Mouse (Mus musculus): Measurements from ENCODE around the gene Rimbp2. TPM values are rescaled to one million over a fixed set of nuclear protein-coding genes. Genes with fewer than 3 reads are reported as not detected.

Rimbp2 gene
- polyA plus RNA-seq, 1 experiment from 2014 or later = 0.05 TPM

DNA sequence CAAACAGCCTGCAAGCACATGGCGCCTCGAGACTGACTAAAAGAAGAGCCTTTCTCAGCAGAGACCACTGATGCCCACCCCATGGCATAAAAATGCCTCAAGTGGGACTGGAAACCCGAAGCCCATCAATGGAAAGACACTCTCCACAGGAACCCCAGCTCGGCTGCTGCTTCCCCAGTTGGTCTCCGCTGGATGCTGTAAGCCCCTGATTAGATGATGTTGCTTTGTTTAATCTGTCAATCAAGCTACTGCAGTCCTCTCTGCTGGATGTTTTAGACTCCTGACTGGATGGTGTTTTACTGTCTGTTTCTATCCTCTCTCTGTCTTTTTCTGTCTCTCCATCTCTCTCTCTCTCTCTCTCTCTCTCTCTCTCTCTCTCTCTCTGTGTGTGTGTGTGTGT is 33.2 kb downstream of the Rimbp2 start:
- WGBS = 60% methylated on average over 5 of the region's 5 CpGs
- no peak for ATAC-seq (ENCODE audit: insufficient number of reproducible peaks, low FRiP score, low TSS enrichment, low read depth)
- no peak overlapping the region for H3K4me2 ChIP-seq

DNA sequence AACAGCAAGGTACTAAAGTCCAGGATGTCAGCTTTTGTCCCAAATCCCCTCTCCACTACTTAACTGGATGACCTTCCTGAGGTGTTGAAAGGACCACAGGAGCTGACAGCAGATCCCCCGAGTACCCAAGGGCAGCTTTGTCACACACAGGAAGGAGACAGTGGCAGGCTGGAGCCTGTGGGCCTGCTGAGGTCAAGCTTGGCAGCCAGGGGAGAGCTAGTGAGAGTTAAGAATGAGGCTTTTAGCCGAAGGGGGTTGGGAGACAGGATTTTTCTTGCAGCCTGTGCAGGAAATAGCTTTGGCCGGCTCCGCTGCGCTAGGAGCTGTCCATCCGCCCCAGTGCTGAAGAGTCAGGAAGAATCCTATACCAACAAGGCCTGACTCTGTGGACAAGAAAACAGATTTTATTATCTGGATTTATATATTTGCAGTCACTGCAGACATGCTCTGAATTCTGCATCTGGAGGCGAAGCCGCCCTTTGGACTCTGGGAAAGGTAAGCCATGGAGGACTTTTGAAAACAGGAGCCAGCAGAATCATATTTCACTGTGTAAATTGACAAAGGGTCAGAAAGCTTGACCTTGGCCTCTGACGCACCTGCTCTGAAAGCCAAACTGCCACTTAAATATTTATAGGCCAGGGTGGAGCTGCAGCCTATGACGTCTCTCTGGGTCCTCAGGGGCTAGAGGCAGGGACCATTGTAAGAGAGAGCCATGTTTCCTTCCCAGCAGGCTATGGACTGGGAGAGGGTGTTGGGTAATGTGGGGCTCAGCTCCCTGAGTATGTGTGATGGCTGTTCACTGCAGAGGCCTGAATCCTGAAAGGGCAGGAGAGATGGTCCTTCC is 35.9 kb downstream of the Rimbp2 start:
- H3K9me3 ChIP-seq = no peaks in the 10 kb centered on the region
- 0 out of 2 replicates have a peak, but pooled peaks cover 3% of the 10 kb centered on the region for H3K4me1 ChIP-seq
- no peak for ATAC-seq (ENCODE audit: insufficient number of reproducible peaks, low FRiP score, low TSS enrichment, low read depth)
- H3K27ac ChIP-seq = no peak overlapping the region
- no peak overlapping the region for H3K9ac ChIP-seq
- no peak overlapping the region for H3K4me2 ChIP-seq
- WGBS = 2% methylated on average over 10 of the region's 10 CpGs
- H3K36me3 ChIP-seq = no peaks in the 10 kb centered on the region
- H3K4me3 ChIP-seq = no peak overlapping the region
- H3K27me3 ChIP-seq = no peaks in the 10 kb centered on the region

More for the DNA sequence above, 33.2 kb downstream of the Rimbp2 start:
- H3K9me3 ChIP-seq = no peaks in the 10 kb centered on the region
- no peak overlapping the region for H3K9ac ChIP-seq
- H3K27ac ChIP-seq = no peak overlapping the region
- 0 out of 2 replicates have a peak, but pooled peaks cover 3% of the 10 kb centered on the region for H3K4me1 ChIP-seq
- H3K27me3 ChIP-seq = no peaks in the 10 kb centered on the region
- H3K4me3 ChIP-seq = no peak overlapping the region
- no peaks in the 10 kb centered on the region for H3K36me3 ChIP-seq

DNA sequence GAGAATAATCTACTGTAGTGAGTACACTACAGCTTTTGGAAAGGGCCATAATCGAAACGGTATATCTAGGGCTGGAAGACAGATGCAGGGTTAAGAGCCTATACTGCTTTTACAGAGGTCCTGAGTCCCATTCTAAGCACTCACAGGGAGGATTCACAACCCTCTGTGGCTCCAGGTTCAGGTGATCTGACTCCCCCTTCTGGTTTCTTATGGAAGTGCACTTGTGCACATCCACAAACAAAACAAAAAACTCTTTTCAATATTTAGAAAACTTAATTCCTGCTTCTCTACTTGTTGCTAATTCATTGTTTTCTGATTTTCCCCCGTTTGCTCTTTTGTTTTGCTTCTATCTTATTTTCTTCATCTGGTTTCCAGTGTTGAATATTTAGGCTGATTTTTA is 39.5 kb downstream of the Rimbp2 start:
- Histone ChIP-seq H3K4me2 (no peak overlapping the region), H3K9ac (no peak overlapping the region), H3K27me3 (no peaks in the 10 kb centered on the region), H3K4me1 (0 out of 2 replicates have a peak, but pooled peaks cover 3% of the 10 kb centered on the region), H3K27ac (no peak overlapping the region), H3K4me3 (no peak overlapping the region), H3K36me3 (no peaks in the 10 kb centered on the region), H3K9me3 (no peaks in the 10 kb centered on the region)
- no peak for ATAC-seq (ENCODE audit: insufficient number of reproducible peaks, low FRiP score, low TSS enrichment, low read depth)
- WGBS = 76% methylated on average over 3 of the region's 3 CpGs

DNA sequence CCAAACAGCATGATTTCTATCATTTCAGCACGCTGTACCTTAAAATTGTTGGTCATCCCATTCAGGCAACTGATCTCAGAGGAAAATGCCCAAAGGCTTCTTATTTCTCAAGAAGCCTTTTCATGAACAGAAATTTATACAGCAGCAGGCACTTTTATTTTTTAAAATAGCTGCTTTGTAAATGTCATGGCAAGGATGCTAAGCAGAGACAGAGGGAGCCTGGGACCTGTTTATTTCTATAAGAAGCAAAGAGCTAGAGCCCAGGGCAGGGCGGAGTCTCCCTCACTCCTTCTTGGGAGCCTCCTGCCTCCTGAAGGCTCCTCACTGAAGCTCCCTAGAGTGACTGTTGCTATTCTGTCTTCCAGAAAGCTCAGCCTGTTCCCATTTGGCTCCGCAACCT is 40.9 kb downstream of the Rimbp2 start:
- Histone ChIP-seq H3K4me2 (no peak overlapping the region), H3K27ac (no peak overlapping the region), H3K9me3 (no peaks in the 10 kb centered on the region), H3K4me1 (0 out of 2 replicates have a peak, but pooled peaks cover under 1% of the 10 kb centered on the region), H3K36me3 (no peaks in the 10 kb centered on the region), H3K9ac (no peak overlapping the region), H3K27me3 (no peaks in the 10 kb centered on the region), H3K4me3 (no peak overlapping the region)
- no peak for ATAC-seq (ENCODE audit: insufficient number of reproducible peaks, low FRiP score, low TSS enrichment, low read depth)
- WGBS = 97% methylated on average over 3 of the region's 3 CpGs

DNA sequence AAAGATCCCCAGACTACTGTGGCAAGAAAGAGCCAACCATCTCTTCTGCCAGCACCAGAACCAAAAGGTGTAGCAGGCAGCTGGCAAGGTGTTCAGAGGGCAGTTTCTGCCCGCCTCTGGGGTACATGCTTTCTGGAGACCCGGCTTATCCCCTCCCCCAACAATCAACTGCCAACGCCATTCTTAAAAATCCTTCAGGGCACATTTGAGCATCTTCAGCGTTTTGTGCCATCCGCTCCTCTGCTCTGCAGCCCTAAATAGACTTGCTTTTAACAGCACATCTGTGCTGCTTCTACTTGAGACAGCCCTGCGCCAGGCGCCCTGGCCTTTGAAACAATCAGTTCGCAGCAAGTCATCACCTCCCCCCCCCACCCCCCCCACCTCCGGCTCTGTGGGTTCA is 41.7 kb downstream of the Rimbp2 start:
- Histone ChIP-seq H3K9me3 (no peaks in the 10 kb centered on the region), H3K9ac (no peak overlapping the region), H3K4me3 (no peak overlapping the region), H3K4me1 (no peaks in the 10 kb centered on the region), H3K27me3 (no peaks in the 10 kb centered on the region), H3K36me3 (no peaks in the 10 kb centered on the region), H3K4me2 (no peak overlapping the region), H3K27ac (no peak overlapping the region)
- ATAC-seq (ENCODE audit: insufficient number of reproducible peaks, low FRiP score, low TSS enrichment, low read depth) = no peak
- 68% methylated on average over 8 of the region's 9 CpGs for WGBS

DNA sequence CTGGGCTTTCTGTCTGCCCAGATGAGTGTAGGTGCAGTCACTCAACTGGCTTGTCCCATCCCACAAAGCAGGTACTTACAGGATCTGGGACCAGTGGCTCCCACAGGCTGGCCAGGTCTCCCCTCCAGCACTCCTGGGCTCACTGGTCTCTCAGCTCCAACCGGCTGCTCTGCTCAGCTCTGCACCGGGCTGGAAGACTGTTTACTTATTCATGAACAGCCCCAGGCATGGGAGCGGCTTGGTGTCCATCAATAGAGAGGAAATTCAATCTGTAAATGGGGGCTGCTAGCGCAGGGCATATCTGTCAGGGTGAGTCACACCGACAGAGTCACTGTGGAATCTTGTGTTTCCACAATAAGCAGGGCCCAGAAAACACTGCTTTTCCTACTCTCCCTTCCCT is 49.2 kb downstream of the Rimbp2 start:
- no peak overlapping the region for H3K4me3 ChIP-seq
- no peak overlapping the region for H3K4me2 ChIP-seq
- WGBS = 38% methylated on average over 5 of the region's 5 CpGs
- H3K4me1 ChIP-seq = no peaks in the 10 kb centered on the region
- H3K9ac ChIP-seq = no peak overlapping the region
- no peak for ATAC-seq (ENCODE audit: insufficient number of reproducible peaks, low FRiP score, low TSS enrichment, low read depth)
- no peaks in the 10 kb centered on the region for H3K36me3 ChIP-seq
- H3K9me3 ChIP-seq = no peaks in the 10 kb centered on the region
- no peaks in the 10 kb centered on the region for H3K27me3 ChIP-seq
- H3K27ac ChIP-seq = no peak overlapping the region

DNA sequence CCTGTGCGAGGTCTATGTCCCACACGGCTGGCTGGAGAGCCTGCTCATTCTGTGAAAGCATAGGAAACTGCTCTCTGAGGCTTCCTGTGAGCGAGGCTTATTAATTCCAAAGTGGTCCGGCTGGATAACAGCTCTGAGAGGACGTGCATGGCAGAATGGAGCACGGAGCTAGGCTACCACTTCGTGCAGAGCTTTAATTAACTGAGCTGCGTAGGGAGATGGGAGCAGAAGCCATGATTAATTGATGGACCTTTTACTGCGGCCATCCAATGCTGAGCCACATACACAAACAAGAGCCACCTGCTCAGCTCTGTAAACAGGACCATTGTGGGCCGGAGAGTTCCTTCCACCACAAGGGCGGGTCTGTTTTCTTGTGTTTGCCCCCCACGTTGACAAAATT is 50.2 kb downstream of the Rimbp2 start:
- 27% methylated on average over 12 of the region's 12 CpGs for WGBS
- no peak overlapping the region for H3K4me2 ChIP-seq
- no peaks in the 10 kb centered on the region for H3K9me3 ChIP-seq
- H3K4me1 ChIP-seq = no peaks in the 10 kb centered on the region
- no peak overlapping the region for H3K27ac ChIP-seq
- no peak overlapping the region for H3K9ac ChIP-seq
- H3K27me3 ChIP-seq = no peaks in the 10 kb centered on the region
- H3K4me3 ChIP-seq = no peak overlapping the region
- H3K36me3 ChIP-seq = no peaks in the 10 kb centered on the region
- ATAC-seq (ENCODE audit: insufficient number of reproducible peaks, low FRiP score, low TSS enrichment, low read depth) = no peak

DNA sequence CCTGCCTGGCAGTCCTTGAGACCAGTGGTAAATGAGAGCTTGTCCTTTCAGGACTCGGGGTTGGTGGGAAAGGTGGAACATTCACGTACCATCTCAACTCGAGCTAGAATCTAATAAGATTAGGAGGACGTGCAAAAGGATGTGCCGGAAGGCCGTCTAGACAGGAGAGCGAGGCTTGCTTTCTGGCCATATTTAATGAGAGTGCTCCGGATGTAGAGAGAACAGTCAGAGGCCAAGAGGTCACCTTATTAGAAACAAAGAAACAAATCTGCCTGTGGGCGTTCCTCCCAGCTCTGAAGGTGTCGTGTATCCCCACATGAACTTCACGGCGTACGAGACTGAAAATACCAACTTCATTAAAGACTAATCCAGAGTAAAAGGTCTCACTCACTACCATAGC is 53.3 kb downstream of the Rimbp2 start:
- no peak overlapping the region for H3K4me2 ChIP-seq
- H3K27me3 ChIP-seq = no peaks in the 10 kb centered on the region
- H3K9me3 ChIP-seq = no peaks in the 10 kb centered on the region
- WGBS = 15% methylated on average over 13 of the region's 13 CpGs
- H3K4me3 ChIP-seq = no peak overlapping the region
- no peak overlapping the region for H3K9ac ChIP-seq
- ATAC-seq (ENCODE audit: insufficient number of reproducible peaks, low FRiP score, low TSS enrichment, low read depth) = no peak
- H3K27ac ChIP-seq = no peak overlapping the region
- no peaks in the 10 kb centered on the region for H3K4me1 ChIP-seq
- H3K36me3 ChIP-seq = no peaks in the 10 kb centered on the region

DNA sequence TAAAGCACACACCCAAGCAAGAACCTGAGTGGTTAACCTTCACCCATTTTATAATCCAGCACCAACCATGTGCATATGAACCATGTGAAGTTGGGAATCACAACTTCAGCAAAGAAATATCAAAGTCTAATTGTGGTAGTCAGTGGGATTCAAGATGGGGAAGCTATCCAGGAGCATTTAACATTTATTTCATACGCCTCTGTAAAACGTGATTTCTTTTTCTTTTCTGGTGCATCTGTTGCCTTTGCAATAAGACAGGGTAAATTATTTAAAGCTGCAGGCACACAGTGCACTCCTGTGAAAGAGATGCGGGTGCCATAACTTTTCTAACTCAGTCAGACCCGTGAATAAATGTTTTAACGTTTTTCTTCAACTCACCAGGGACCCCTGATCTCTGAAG is 58.4 kb downstream of the Rimbp2 start:
- no peak overlapping the region for H3K4me3 ChIP-seq
- WGBS = 71% methylated on average over 5 of the region's 5 CpGs
- no peaks in the 10 kb centered on the region for H3K9me3 ChIP-seq
- no peak for ATAC-seq (ENCODE audit: insufficient number of reproducible peaks, low FRiP score, low TSS enrichment, low read depth)
- no peaks in the 10 kb centered on the region for H3K36me3 ChIP-seq
- no peaks in the 10 kb centered on the region for H3K4me1 ChIP-seq
- no peaks in the 10 kb centered on the region for H3K27me3 ChIP-seq
- H3K9ac ChIP-seq = no peak overlapping the region
- H3K4me2 ChIP-seq = no peak overlapping the region
- H3K27ac ChIP-seq = no peak overlapping the region

DNA sequence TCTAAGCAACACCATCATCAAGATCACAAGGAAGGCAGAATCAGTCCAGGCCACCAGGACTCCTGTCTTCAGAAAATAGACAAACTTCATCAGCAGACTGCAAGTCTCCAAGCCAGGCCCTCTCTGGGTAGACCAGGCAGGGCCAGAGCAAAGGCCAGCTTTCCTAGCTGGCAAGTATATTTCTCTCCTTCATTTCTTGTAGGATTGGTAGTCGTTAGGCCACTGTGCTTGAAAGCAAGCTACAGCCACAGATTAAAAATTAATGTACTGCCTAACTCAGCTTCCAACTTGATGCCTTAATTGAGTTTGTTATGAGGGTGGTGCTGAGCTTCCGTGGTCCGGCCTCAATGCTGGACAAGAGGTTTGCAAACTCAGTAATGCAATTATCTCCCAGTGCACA is 65.7 kb downstream of the Rimbp2 start:
- no peaks in the 10 kb centered on the region for H3K27me3 ChIP-seq
- H3K36me3 ChIP-seq = no peaks in the 10 kb centered on the region
- H3K4me3 ChIP-seq = no peak overlapping the region
- H3K4me1 ChIP-seq = no peaks in the 10 kb centered on the region
- 65% methylated on average over 3 of the region's 3 CpGs for WGBS
- no peak overlapping the region for H3K4me2 ChIP-seq
- no peaks in the 10 kb centered on the region for H3K9me3 ChIP-seq
- no peak overlapping the region for H3K9ac ChIP-seq
- H3K27ac ChIP-seq = no peak overlapping the region
- no peak for ATAC-seq (ENCODE audit: insufficient number of reproducible peaks, low FRiP score, low TSS enrichment, low read depth)

DNA sequence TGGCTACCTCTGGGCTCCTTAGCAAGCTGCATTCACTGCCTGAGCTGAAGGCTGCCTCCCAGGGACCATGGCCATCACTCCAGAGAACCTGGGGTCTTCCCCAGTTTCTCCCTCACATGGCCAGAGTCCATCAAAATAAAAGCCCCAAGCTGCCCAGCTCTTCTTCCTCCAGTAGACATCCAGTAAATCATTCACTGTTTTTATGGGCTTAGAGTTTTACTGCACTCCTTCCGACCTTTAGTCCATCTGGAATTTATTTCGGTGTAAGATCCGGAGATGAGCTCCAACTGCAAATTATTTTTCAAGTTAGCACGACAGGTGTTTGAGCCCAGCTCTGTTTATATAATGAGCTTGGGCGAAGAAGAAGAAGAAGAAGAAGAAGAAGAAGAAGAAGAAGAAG is 69.0 kb downstream of the Rimbp2 start:
- Histone ChIP-seq H3K9me3 (no peaks in the 10 kb centered on the region), H3K27ac (no peak overlapping the region), H3K4me3 (no peak overlapping the region), H3K4me1 (no peaks in the 10 kb centered on the region), H3K9ac (no peak overlapping the region), H3K27me3 (no peaks in the 10 kb centered on the region), H3K36me3 (no peaks in the 10 kb centered on the region), H3K4me2 (no peak overlapping the region)
- no peak for ATAC-seq (ENCODE audit: insufficient number of reproducible peaks, low FRiP score, low TSS enrichment, low read depth)
- 32% methylated on average over 5 of the region's 5 CpGs for WGBS

DNA sequence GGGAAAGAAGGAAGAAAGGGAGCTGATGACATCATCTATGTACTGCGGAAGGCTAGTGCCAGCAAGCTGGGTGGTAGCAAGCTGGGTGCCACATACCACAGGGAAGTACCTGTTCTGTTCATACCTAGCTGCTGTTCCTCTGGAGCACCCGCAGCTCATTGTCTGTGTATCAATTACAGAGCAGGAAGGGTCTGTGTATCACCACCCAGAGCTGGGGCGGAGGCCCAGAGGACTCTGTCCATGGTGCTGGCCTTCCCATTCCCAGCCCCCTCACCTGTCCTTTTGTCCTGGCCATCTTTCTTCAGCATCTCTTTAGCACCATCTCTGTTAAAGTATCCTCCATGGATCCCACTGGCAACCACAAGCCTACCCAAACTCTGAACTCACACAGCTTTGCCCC is 74.2 kb downstream of the Rimbp2 start:
- 24% methylated on average over 3 of the region's 3 CpGs for WGBS
- ATAC-seq (ENCODE audit: insufficient number of reproducible peaks, low FRiP score, low TSS enrichment, low read depth) = no peak

More for the DNA sequence above, 74.2 kb downstream of the Rimbp2 start:
- H3K9ac ChIP-seq = no peak overlapping the region
- H3K4me3 ChIP-seq = no peak overlapping the region
- peaks cover 3% of the 10 kb centered on the region; the same call in 1 of the 2 replicates for H3K27me3 ChIP-seq
- H3K27ac ChIP-seq = no peak overlapping the region
- H3K4me1 ChIP-seq = 0 out of 2 replicates have a peak, but pooled peaks cover 2% of the 10 kb centered on the region
- no peak overlapping the region for H3K4me2 ChIP-seq
- no peaks in the 10 kb centered on the region for H3K9me3 ChIP-seq
- no peaks in the 10 kb centered on the region for H3K36me3 ChIP-seq

Data from limb, embryonic 15.5 days (tissue).